Mouse (Mus musculus): ENCODE measurements around the gene Snx9. TPM values are rescaled to one million over a fixed set of nuclear protein-coding genes. Genes with fewer than 3 reads are reported as not detected.

The Snx9 gene
- total RNA-seq, 2 experiments from 2014 or later, result 52.0 to 57.6 TPM

GRCm38 (mm10) chr17:5959802-5960201 is 118.7 kb downstream of the Snx9 start:
- no peak for DNase-seq (ENCODE audit: low spot score in 2 of 2)

- no peak for DNase-seq (ENCODE audit: low spot score in 2 of 2)
Observed at GRCm38 (mm10) chr17:5963766-5964165, 122.6 kb downstream of the Snx9 start.

- no peak for DNase-seq (ENCODE audit: low spot score in 2 of 2)
Observed at GRCm38 (mm10) chr17:5965084-5965781, 124.1 kb downstream of the Snx9 start.

DNA sequence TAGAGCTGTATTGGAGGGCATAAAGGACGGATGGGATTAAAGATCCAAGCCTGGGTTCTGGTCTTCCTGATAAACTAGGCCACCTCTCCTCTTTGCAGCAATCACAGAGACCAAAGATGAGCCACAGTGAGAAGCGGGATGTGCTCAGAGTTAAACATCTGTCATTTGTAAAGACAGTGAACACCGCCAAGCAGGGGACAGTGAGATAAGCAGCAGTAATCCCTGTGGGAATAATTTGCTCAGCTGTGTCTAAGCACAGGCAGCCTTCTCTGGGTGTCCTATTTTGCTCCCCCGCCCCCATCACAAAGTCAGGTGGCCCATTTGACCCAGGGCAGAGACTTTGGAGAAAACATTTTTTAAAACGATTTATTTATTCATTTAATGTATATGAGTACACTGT is 125.6 kb downstream of the Snx9 start:
- DNase-seq (ENCODE audit: low spot score in 2 of 2), result no peak

DNA sequence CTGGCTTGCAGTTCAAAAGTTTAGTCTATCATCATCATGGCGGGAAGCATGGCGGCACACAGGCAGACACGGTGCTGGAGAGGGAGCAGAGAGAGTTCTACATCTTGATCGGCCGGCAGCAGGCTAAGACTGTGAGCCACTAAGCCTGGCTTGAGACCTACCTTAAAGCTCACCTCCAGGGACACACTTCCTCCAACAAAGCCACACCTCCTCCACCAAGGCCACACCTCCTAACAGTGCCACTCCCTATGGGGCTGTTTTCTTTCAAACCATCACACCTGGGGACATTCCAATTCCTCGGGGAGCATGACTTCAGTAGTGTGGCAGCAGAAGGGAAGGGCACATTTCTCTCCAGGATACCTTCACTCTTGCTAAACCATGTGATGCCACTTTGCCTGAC is 127.4 kb downstream of the Snx9 start:
- DNase-seq (ENCODE audit: low spot score in 2 of 2), result no peak

- no peak for DNase-seq (ENCODE audit: low spot score in 2 of 2)
Observed at GRCm38 (mm10) chr17:5969246-5969645, 128.1 kb downstream of the Snx9 start.

GRCm38 (mm10) chr17:5970298-5970821 is 129.2 kb downstream of the Snx9 start:
- DNase-seq (ENCODE audit: low spot score in 2 of 2), result no peak

DNA sequence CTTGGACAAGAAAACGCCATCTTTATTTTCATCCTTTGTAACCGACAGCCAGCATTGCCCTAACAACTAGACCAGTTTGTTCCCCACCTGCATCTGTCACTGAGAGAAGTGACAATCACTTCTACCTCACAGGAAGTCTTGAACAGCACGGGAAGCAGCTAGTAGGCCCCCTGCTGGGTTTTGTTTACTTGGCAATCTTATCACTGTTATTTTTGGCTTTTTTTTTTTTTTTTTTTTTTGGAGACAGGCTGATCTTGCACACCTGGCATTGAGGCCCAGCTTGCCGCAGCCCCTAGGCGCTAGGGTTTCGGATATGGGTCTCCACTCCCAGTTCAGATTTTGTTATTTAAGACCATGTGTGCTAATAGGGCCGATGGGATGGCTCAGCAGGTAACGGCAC is 132.4 kb downstream of the Snx9 start:
- DNase-seq (ENCODE audit: low spot score in 2 of 2), result no peak

- no peak for DNase-seq (ENCODE audit: low spot score in 2 of 2)
Observed at GRCm38 (mm10) chr17:5975099-5975977, 134.2 kb downstream of the Snx9 start.

DNA sequence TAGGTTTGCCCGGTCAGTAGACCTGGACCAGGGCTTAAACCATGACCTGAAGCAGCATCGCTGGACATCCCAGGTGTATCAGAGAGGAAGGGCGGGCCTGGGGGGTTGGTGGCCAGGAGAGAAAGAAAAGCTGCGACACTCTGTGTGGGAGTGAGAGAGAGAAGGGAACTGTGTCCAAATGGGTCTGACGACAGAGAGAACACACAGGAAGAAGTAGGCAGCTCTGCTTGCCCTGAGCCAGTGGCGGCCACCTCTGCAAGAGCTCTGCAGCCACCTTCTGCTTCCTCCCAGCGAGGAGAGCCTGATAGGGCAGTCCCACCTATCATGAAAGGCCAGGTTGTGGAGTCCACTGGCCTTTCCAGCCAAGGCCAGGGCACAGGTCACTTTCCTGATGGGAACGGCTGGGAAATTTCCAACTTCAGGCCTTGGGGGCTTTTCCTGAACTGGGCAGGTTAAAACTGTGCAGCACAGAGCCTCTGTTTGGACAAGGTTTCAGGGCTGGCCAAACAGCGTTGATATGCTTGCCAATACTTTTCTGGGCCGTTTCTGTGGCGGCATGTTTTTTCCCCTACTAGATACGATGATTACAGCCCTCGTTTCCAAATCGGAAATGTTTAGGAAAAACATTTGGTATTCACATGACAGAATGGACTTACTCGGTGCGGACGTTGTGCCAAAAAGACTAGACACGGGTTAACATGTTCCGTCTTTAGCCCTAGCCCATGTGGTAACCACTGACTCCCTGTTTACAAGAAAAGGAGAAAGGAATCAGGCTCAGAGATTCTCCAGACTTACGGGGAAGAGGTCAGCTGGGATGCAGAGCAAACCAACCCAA is 135.3 kb downstream of the Snx9 start:
- no peak for DNase-seq (ENCODE audit: low spot score in 2 of 2)

GRCm38 (mm10) chr17:5977056-5977920 is 136.2 kb downstream of the Snx9 start:
- no peak for DNase-seq (ENCODE audit: low spot score in 2 of 2)

- no peak for DNase-seq (ENCODE audit: low spot score in 2 of 2)
Observed at GRCm38 (mm10) chr17:5977921-5978504, 136.9 kb downstream of the Snx9 start.

DNA sequence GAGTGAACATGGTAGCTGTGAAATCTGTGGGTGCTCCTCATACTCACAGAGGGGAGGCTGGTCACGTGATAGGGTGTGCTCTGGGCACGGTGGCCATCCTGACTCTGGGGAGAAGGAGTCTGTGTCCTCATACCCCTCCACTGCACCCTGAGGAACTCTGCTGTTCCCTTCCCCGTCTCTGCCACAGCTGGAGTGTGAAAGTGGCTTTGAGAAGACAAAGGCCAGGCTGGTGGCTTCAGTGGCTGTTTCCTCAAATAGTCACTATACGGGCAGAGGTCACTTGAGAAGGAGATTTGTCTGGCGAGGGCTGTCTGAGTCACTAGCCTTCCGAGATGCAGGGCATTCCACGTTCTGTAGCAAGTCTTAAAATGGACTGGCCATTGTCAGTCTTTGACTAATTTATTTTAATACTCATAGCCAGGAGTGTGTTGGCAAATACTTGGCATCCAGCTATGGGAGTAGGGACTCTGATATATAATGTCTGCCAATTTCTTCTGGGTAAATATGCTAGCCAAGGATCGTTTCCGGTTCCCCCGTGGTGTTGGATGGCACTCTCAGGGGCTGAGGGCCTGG is 137.5 kb downstream of the Snx9 start:
- no peak for DNase-seq (ENCODE audit: low spot score in 2 of 2)

- no peak for DNase-seq (ENCODE audit: low spot score in 2 of 2)
Observed at GRCm38 (mm10) chr17:5980860-5981259, 139.7 kb downstream of the Snx9 start.

Other genes with a start within 250 kb of the Snx9 start
- gene Synj2, start 100.0 kb downstream of the Snx9 start, total RNA-seq (2021), result 10 to 100 TPM; 12.4 to 12.8 TPM
- gene Serac1, start 238.4 kb downstream of the Snx9 start, total RNA-seq (2021), result 1 to 10 TPM; 7.7 to 8.7 TPM
- 10 to 100 TPM; 90.6 to 95.0 TPM for gene Gtf2h5, start 238.5 kb downstream of the Snx9 start, total RNA-seq (2021)